Mouse (Mus musculus): ENCODE measurements around the gene Ggct. TPM values are rescaled to one million over a fixed set of nuclear protein-coding genes. Genes with fewer than 3 reads are reported as not detected.

Ggct gene
- polyA plus RNA-seq, 1 experiment, result 13.5 TPM

DNA sequence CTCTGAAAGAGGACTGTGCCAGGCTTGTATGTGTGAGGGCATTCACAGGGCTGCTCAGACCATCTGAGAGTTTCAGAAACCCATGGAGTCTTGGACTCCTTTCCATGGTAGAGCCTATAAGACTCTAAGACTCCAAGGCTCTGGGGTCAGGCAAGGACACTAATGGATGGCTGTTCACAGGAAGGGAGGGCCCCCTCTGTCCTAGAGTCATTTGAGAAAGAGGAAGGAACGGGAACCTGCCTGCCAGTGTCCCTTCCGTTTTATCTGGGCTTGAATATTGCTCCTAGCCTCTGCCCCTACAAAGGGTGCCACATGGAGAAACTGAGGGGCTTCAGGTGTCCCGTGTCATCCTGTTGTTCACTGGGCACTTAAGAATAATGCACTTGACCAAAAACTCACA is 58.9 kb downstream of the Ggct start:
- peak overlapping the region; percentile 33; the same call in 1 of the 2 replicates for H3K27ac ChIP-seq (ENCODE audit: insufficient read depth, low read depth, low read length)

GRCm38 (mm10) chr6:54933216-54933615 is 59.5 kb downstream of the Ggct start:
- Histone ChIP-seq H3K4me1 (ENCODE audit: control insufficient read depth, insufficient read depth, low read length) (no peaks in the 10 kb centered on the region), H3K27me3 (replicated peaks; ENCODE audit: control insufficient read depth, insufficient read depth, low read length) (no peaks in the 10 kb centered on the region), H3K36me3 (ENCODE audit: control insufficient read depth, insufficient read depth, low read length) (no peaks in the 10 kb centered on the region), H3K4me3 (ENCODE audit: insufficient read depth, low read depth, low read length) (no peak overlapping the region), H3K27ac (ENCODE audit: insufficient read depth, low read depth, low read length) (peak overlapping the region; percentile 6; the same call in 1 of the 2 replicates)
- 81% methylated on average over 5 of the region's 5 CpGs for WGBS
- no peak for TF ChIP-seq CTCF (conservative IDR thresholded peaks at IDR 0.05; ENCODE audit: insufficient read depth, insufficient read length, low read depth, low read length)
- no peak for TF ChIP-seq POLR2A (IDR thresholded peaks at IDR 0.05; ENCODE audit: low read depth, low read length)
- DNase-seq, result no peak

More for the DNA sequence above, 58.9 kb downstream of the Ggct start:
- Histone ChIP-seq H3K4me3 (ENCODE audit: insufficient read depth, low read depth, low read length) (no peak overlapping the region), H3K27me3 (replicated peaks; ENCODE audit: control insufficient read depth, insufficient read depth, low read length) (no peaks in the 10 kb centered on the region), H3K36me3 (ENCODE audit: control insufficient read depth, insufficient read depth, low read length) (no peaks in the 10 kb centered on the region), H3K4me1 (ENCODE audit: control insufficient read depth, insufficient read depth, low read length) (no peaks in the 10 kb centered on the region)
- TF ChIP-seq POLR2A (IDR thresholded peaks at IDR 0.05; ENCODE audit: low read depth, low read length) (no peak), CTCF (conservative IDR thresholded peaks at IDR 0.05; ENCODE audit: insufficient read depth, insufficient read length, low read depth, low read length) (no peak)
- DNase-seq, result peak; percentile 58
- WGBS, result 74% methylated on average over 3 of the region's 3 CpGs

Other genes starting within 250 kb of the Ggct start
- gene Znrf2, start 176.0 kb downstream of the Ggct start, polyA plus RNA-seq (2012; rRNA removed), result 17.0 and 18.1 TPM in 2 replicates
- gene Nod1, start 20.3 kb downstream of the Ggct start, polyA plus RNA-seq (2012; rRNA removed), result 14.0 and 18.7 TPM in 2 replicates
- 31.4 and 35.9 TPM in 2 replicates for gene Gars, start 45.1 kb upstream of the Ggct start, polyA plus RNA-seq (2012; rRNA removed)
- gene Crhr2, start 140.1 kb upstream of the Ggct start, polyA plus RNA-seq (2012; rRNA removed), result 0.98 and 1.5 TPM in 2 replicates
- 27.0 and 30.3 TPM in 2 replicates for gene Inmt, start 182.1 kb upstream of the Ggct start, polyA plus RNA-seq (2012; rRNA removed)
- 14.3 and 14.6 TPM in 2 replicates for gene Mindy4, start 210.4 kb upstream of the Ggct start, polyA plus RNA-seq (2012; rRNA removed)